Mouse (Mus musculus) olfactory bulb, adult 2 months (tissue): ENCODE data around the gene Eif3m.

Source experiments
- CTCF ChIP-seq: fragments of 200-500 bp; IDR thresholded peaks from 2 replicates; pipeline ENCODE4 v1.5.1; 2012; ENCODE audit warnings: low read depth, mild to moderate bottlenecking, low read length, moderate library complexity; ENCODE audit not compliant: insufficient read depth
- POLR2A ChIP-seq: fragments of 200-500 bp; IDR thresholded peaks from 2 replicates; pipeline ENCODE4 v1.6.1; 2012; ENCODE audit warnings: mild to moderate bottlenecking, low read depth, low read length, moderate library complexity; ENCODE audit not compliant: insufficient read depth

DNA sequence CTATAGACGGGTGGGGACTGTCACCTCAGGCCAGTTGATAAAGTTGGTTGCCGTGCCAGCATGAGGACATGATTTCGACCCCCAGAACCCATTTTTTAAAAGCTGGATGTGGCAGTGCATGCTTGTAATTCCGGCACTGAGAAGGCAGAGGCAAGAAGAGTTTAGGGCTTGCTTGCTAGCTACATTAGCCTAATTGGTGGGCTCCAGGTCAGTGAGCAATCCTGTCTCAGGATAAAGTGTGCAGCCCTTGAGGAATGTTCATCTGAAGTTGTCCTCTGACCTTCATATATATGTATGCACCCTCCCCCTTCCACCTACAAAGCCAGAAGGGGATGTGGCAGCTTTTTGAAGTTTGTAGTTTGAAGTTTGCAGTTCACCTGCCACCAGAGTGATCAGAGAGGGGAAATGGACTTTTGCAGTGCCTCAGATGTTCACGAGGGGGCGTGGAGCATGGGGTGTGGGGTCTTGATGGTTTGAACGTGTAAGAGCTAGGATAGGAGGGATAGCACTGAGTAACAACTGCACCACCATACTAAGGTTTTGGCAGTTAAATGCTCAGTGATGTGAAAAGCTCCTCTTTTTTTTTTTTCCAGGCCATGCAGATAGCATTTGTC lies 21.2 kb upstream of the Eif3m start:
- no peak for TF ChIP-seq POLR2A
- no peak for TF ChIP-seq CTCF
